Mouse (Mus musculus) E14TG2a.4 (cell line): ENCODE data around the gene Cd163l1.

Source experiments
- CTCF ChIP-seq: conservative IDR thresholded peaks from 2 replicates; pipeline ENCODE4 v1.5.1; 2014; ENCODE audit warnings: low read length
- NANOG ChIP-seq: IDR thresholded peaks from 2 replicates; pipeline ENCODE4 v1.6.1; 2014; ENCODE audit warnings: borderline replicate concordance, low read length, mixed read lengths

DNA sequence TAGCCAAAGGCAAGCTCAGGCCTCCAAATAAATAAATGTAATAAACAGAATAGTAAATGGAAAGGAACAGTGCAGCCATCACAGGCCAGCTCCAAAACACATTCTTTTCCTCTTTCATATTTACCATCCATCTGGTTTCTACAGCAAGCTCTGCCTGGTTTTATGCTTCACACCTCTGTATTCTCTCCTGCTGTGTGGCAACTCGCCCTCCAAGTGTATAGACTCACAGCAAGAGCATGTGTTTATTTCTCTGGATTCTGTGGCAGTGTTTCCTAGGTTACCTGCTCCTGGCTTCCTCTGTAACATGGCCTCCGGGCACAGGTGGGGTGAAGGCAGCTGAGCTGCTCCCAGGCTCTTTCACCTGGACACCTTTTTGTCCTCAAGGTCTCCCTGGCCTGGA is 25.6 kb upstream of the Cd163l1 start:
- TF ChIP-seq CTCF (no peak), NANOG (no peak)
